Mouse (Mus musculus): ENCODE results near the gene Gipc3. TPM values are rescaled to one million over a fixed set of nuclear protein-coding genes. Genes with fewer than 3 reads are reported as not detected.
A peak's percentile ranks its signal among the peaks of the same experiment; 100 is the strongest.

Gene Gipc3
- total and polyA plus RNA-seq, 2 experiments from 2014 or later, result not detected

DNA sequence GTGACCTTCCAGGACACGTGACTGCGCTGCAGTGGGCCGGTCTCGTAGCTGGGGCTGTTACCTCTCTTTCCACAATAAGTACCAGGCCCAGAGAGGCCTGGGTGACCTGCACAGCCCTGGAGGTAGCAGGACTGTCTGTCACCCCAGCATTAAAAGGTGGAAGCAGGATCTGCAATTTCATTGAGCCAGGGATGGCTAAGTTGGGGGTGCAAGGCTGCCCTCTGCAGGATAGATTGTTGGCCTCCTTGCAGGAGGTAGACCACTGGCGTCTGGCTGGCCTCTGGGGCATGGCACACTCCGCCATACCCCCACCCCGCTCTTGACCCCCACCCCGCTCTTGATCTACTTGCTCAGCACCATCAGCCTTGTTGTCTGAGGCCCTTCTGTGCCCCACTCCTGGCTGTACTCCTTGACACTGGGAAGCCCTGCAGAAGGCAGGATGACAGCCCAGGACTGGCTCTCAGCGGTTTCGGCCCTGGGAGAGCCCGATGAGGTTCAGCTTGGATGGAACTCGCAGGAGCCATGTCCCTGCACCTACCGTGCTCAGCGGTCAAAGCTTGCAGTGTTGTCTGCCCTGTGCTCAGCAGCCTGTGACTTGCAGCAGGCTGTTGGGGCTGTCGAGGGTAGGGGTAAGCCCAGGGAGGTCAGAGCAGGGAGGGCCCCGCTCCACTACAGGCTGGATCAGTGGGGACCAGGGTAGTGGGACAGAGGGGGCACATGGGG lies 26.6 kb downstream of the Gipc3 start:
- Histone ChIP-seq H3K4me2 (ENCODE audit: low read depth) (no peak overlapping the region), H3K27me3 (ENCODE audit: insufficient read depth, low read length) (no peaks in the 10 kb centered on the region), H3K36me3 (ENCODE audit: insufficient read depth) (peaks cover 74% of the 10 kb centered on the region), H3K9ac (no peak overlapping the region; the same call in 1 of the 2 replicates), H3K4me1 (ENCODE audit: insufficient read depth) (0 out of 2 replicates have a peak, but pooled peaks cover under 1% of the 10 kb centered on the region), H3K9me3 (ENCODE audit: low read length) (no peaks in the 10 kb centered on the region), H3K27ac (ENCODE audit: low read depth, low read length) (no peak overlapping the region), H3K4me3 (ENCODE audit: low read depth, low read length) (no peak overlapping the region)
- no peak for ATAC-seq
- peak; percentile 61 for TF ChIP-seq CTCF (IDR thresholded peaks at IDR 0.05; ENCODE audit: low read depth)
- peak; percentile 33 for DNase-seq
- 47% methylated on average over 16 of the region's 16 CpGs for WGBS

DNA sequence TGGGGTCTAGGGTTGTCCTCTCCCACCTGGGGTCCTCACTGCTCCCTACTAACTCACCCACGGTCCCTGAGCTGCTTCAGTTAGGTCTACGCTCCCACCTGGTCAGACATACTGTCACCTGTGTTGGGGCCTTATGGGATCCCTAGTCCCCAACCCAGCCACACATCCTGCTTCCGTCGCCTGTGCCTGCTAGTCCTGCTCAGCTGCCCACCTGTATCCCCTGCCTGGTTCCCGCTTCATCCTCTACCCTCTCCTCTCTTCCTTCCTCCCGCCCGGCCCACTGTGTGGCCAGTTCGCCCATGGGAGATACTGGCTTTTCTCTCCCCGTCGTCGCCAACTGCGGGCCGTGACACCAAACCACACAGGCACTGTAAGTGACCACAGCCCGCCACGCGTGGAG lies 27.5 kb downstream of the Gipc3 start:
- H3K4me1 ChIP-seq (ENCODE audit: insufficient read depth), result no peaks in the 10 kb centered on the region
- H3K4me2 ChIP-seq (ENCODE audit: low read depth), result no peak overlapping the region
- DNase-seq (no peak), ATAC-seq (no peak)
- peaks cover 83% of the 10 kb centered on the region for H3K36me3 ChIP-seq (ENCODE audit: insufficient read depth)
- 95% methylated on average over 16 of the region's 16 CpGs for WGBS
- no peak overlapping the region for H3K4me3 ChIP-seq (ENCODE audit: low read depth, low read length)
- no peak overlapping the region for H3K27ac ChIP-seq (ENCODE audit: low read depth, low read length)
- TF ChIP-seq CTCF (IDR thresholded peaks at IDR 0.05; ENCODE audit: low read depth), result no peak
- no peaks in the 10 kb centered on the region for H3K27me3 ChIP-seq (ENCODE audit: insufficient read depth, low read length)
- H3K9me3 ChIP-seq (ENCODE audit: low read length), result no peaks in the 10 kb centered on the region
- no peak overlapping the region for H3K9ac ChIP-seq

- H3K4me3 ChIP-seq (ENCODE audit: low read depth, low read length), result no peak overlapping the region
- no peak for DNase-seq
- H3K4me1 ChIP-seq (ENCODE audit: insufficient read depth), result no peaks in the 10 kb centered on the region
- peaks cover 97% of the 10 kb centered on the region for H3K36me3 ChIP-seq (ENCODE audit: insufficient read depth)
- H3K4me2 ChIP-seq (ENCODE audit: low read depth), result no peak overlapping the region
- no peak for ATAC-seq
- no peaks in the 10 kb centered on the region for H3K9me3 ChIP-seq (ENCODE audit: low read length)
- H3K27me3 ChIP-seq (ENCODE audit: insufficient read depth, low read length), result no peaks in the 10 kb centered on the region
- 79% methylated on average over 7 of the region's 7 CpGs for WGBS
- no peak overlapping the region for H3K27ac ChIP-seq (ENCODE audit: low read depth, low read length)
- no peak overlapping the region for H3K9ac ChIP-seq
- no peak for TF ChIP-seq CTCF (IDR thresholded peaks at IDR 0.05; ENCODE audit: low read depth)
These were observed 28.9 kb downstream of the Gipc3 start for GRCm38 (mm10) chr10:81314201-81314600.

DNA sequence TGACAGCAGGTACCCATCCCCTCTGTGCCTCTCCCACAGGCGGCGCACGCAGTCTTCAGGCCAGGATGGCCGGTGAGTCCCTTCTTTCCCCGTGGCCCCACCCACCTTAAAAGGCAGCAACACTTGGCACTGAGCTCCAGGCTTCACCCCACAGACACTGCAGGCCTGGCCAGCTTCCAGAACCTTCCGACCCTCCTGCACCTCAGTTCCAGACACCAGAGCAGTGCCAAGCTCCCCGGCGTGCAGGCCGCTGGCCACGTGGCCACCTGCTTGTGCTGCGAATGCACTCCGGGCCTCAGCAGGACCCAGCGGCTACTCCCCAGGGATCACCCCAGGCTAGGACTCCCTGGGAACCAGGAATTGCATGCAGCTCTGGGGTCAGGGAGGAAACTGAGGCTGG lies 29.5 kb downstream of the Gipc3 start:
- DNase-seq (no peak), ATAC-seq (no peak)
- Histone ChIP-seq H3K4me1 (ENCODE audit: insufficient read depth) (no peaks in the 10 kb centered on the region), H3K9me3 (ENCODE audit: low read length) (no peaks in the 10 kb centered on the region), H3K4me2 (ENCODE audit: low read depth) (no peak overlapping the region), H3K4me3 (ENCODE audit: low read depth, low read length) (no peak overlapping the region), H3K27me3 (ENCODE audit: insufficient read depth, low read length) (no peaks in the 10 kb centered on the region), H3K27ac (ENCODE audit: low read depth, low read length) (no peak overlapping the region), H3K36me3 (ENCODE audit: insufficient read depth) (peaks cover 100% of the 10 kb centered on the region), H3K9ac (no peak overlapping the region)
- no peak for TF ChIP-seq CTCF (IDR thresholded peaks at IDR 0.05; ENCODE audit: low read depth)
- WGBS, result 90% methylated on average over 13 of the region's 13 CpGs

- Histone ChIP-seq H3K9ac (no peak overlapping the region), H3K4me2 (ENCODE audit: low read depth) (no peak overlapping the region), H3K4me1 (ENCODE audit: insufficient read depth) (no peaks in the 10 kb centered on the region), H3K4me3 (ENCODE audit: low read depth, low read length) (no peak overlapping the region), H3K9me3 (ENCODE audit: low read length) (no peaks in the 10 kb centered on the region), H3K27ac (ENCODE audit: low read depth, low read length) (no peak overlapping the region), H3K27me3 (ENCODE audit: insufficient read depth, low read length) (no peaks in the 10 kb centered on the region), H3K36me3 (ENCODE audit: insufficient read depth) (peaks cover 91% of the 10 kb centered on the region)
- DNase-seq (no peak), ATAC-seq (no peak)
- whole genome bisulfite sequencing, result 90% methylated on average over 5 of the region's 5 CpGs
- TF ChIP-seq CTCF (IDR thresholded peaks at IDR 0.05; ENCODE audit: low read depth), result no peak
These were observed 33.5 kb downstream of the Gipc3 start for GRCm38 (mm10) chr10:81309571-81309970.

DNA sequence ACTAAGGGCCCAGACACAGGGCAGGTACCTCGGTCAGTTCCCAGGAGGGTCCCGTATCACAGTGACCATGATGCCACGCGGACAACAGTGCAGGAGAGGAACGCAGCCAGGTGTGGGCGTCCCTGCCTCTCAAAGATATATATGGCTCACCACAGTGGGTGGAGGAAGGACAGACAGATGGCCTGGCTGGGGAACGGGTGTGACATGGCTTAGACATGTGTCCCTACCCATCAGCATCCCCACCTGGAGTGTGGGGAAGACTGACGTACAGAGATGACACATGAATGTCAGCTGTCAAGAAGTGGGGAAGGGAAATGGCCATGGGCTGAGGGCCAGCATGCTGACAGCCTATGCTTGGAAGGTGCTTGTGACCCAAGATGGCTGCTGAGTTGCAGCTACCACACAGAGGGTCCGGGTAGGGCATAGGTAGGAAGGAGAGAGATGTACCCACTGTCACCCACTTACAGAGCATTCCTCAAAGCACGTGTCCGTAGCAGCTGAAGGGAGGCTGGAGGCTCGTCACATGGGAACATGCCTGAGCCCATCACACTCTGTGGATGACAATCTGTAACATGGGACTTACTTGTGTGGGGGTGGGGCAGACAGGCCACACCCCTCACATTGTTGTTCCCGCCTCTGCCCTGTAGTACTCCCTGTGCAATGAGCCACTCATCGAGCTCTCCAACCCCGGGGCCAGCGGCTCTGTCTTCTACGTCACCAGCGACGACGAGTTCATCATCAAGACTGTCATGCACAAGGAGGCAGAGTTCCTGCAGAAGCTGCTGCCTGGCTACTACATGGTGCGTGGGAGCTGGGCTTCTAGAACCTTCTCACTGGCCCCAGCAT lies 36.0 kb downstream of the Gipc3 start:
- H3K9ac ChIP-seq, result no peak overlapping the region
- no peak for ATAC-seq
- DNase-seq, result no peak
- H3K4me1 ChIP-seq (ENCODE audit: insufficient read depth), result no peaks in the 10 kb centered on the region; the same call in 1 of the 2 replicates
- no peak overlapping the region for H3K27ac ChIP-seq (ENCODE audit: low read depth, low read length)
- H3K27me3 ChIP-seq (ENCODE audit: insufficient read depth, low read length), result no peaks in the 10 kb centered on the region
- H3K4me2 ChIP-seq (ENCODE audit: low read depth), result no peak overlapping the region
- no peak overlapping the region for H3K4me3 ChIP-seq (ENCODE audit: low read depth, low read length)
- no peaks in the 10 kb centered on the region for H3K9me3 ChIP-seq (ENCODE audit: low read length)
- WGBS, result 93% methylated on average over 21 of the region's 21 CpGs
- H3K36me3 ChIP-seq (ENCODE audit: insufficient read depth), result peaks cover 66% of the 10 kb centered on the region
- TF ChIP-seq CTCF (IDR thresholded peaks at IDR 0.05; ENCODE audit: low read depth), result no peak

DNA sequence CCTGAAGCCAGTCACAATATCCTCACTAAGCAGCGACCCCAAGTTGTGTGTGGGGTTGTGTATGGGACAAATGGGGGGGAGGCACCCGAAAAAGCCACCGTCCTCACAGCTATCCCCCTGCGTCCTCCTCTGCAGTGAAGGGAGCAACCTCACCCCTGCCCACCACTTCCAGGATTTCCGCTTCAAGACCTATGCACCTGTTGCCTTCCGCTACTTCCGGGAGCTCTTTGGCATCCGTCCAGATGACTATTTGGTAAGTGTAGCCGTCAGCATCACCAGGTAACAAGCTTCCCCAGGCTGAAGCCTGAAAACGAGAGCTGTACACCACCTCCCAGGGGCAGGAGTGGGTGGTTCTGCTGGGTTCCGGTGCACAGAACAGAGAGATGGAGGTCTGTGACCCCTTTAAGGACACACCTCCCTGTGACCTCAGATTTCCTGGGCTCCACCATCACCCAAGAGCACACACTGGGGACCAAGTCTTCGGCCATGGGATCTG lies 36.8 kb downstream of the Gipc3 start:
- WGBS, result 92% methylated on average over 12 of the region's 12 CpGs

More for the DNA sequence above, 36.8 kb downstream of the Gipc3 start:
- no peak for DNase-seq
- Histone ChIP-seq H3K9ac (no peak overlapping the region), H3K4me3 (ENCODE audit: low read depth, low read length) (no peak overlapping the region), H3K4me2 (ENCODE audit: low read depth) (no peak overlapping the region), H3K27me3 (ENCODE audit: insufficient read depth, low read length) (no peaks in the 10 kb centered on the region), H3K4me1 (ENCODE audit: insufficient read depth) (no peaks in the 10 kb centered on the region; the same call in 1 of the 2 replicates), H3K9me3 (ENCODE audit: low read length) (no peaks in the 10 kb centered on the region), H3K36me3 (ENCODE audit: insufficient read depth) (peaks cover 61% of the 10 kb centered on the region), H3K27ac (ENCODE audit: low read depth, low read length) (no peak overlapping the region)
- no peak for ATAC-seq
- TF ChIP-seq CTCF (IDR thresholded peaks at IDR 0.05; ENCODE audit: low read depth), result no peak

Data from forebrain, postnatal 0 days (tissue).